ENCODE assay signal across 32 mouse cellular contexts in the genomic region with DNA sequence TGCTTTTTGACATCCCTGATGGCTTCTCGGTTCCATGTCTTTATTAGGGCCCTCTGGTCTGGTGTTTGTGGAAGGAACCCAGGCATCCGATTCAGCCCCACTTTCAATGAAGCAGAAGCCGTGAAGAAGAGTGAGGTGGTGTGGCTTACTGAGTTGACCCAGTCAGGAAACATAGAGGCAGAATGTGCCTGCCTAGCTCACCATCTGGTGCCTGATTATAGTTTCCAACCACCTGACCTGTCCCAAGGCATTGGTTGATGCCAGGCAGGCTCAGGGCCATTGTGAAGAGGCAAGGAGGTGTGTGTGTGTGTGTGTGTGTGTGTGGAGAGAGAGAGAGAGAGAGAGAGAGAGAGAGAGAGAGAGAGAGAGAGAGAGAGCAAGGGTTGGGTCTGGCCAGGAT. TPM values are rescaled to one million over a fixed set of nuclear protein-coding genes. Genes with fewer than 3 reads are reported as not detected.
DNase-seq lines count a peak whose midpoint lies in the region; ATAC-seq and TF ChIP-seq lines count a peak whose summit lies in the region.
"Had no signal": no experiment of that assay in that cellular context is flagged by ENCODE, and none has a peak within 500 bp of the region (broad histone marks: within the 10 kb centered on the region; RNA-seq: fewer than 3 reads in every experiment).

No protein-coding gene starts in this region.

- no peak overlapping the region for H3K27ac ChIP-seq in midbrain, postnatal 0 days (ENCODE audit: low read depth, low read length)
- H3K27ac ChIP-seq in midbrain, embryonic 15.5 days: no peak overlapping the region
- H3K27ac ChIP-seq: embryonic facial prominence, embryonic 12.5 days; forebrain, embryonic 15.5 days; heart, adult 2 months; hindbrain, embryonic 13.5 days; kidney, postnatal 0 days; liver, embryonic 15.5 days had no signal

- no peak for TF ChIP-seq CTCF in midbrain, postnatal 0 days (IDR thresholded peaks at IDR 0.05)

- no peak overlapping the region for H3K4me2 ChIP-seq in midbrain, postnatal 0 days (ENCODE audit: low read depth, low read length, poor library complexity, severe bottlenecking)
- H3K4me2 ChIP-seq in midbrain, embryonic 15.5 days: no peak overlapping the region
- H3K4me2 ChIP-seq: embryonic facial prominence, embryonic 12.5 days; forebrain, embryonic 15.5 days; heart, embryonic 12.5 days; hindbrain, embryonic 13.5 days; liver, embryonic 15.5 days; lung, embryonic 14.5 days; midbrain, embryonic 11.5 days had no signal

- no peaks in the 10 kb centered on the region for H3K27me3 ChIP-seq in midbrain, postnatal 0 days (ENCODE audit: insufficient read depth, low read length)
- H3K27me3 ChIP-seq in midbrain, embryonic 15.5 days (replicated peaks): no peaks in the 10 kb centered on the region
- H3K27me3 ChIP-seq: embryonic facial prominence, embryonic 12.5 days; forebrain, embryonic 15.5 days; hindbrain, embryonic 13.5 days; liver, embryonic 15.5 days had no signal

- no peak overlapping the region for H3K4me3 ChIP-seq in midbrain, postnatal 0 days (ENCODE audit: low read depth, low read length)
- no peak overlapping the region for H3K4me3 ChIP-seq in midbrain, embryonic 15.5 days
- H3K4me3 ChIP-seq: embryonic facial prominence, embryonic 12.5 days; forebrain, embryonic 15.5 days; heart, adult 2 months; heart, embryonic 12.5 days; hindbrain, embryonic 13.5 days; liver, embryonic 15.5 days had no signal

- H3K9ac ChIP-seq in midbrain, postnatal 0 days (replicated peaks; ENCODE audit: low read length, poor library complexity, severe bottlenecking): no peak overlapping the region
- H3K9ac ChIP-seq in midbrain, embryonic 15.5 days: no peak overlapping the region
- H3K9ac ChIP-seq: embryonic facial prominence, embryonic 12.5 days; forebrain, embryonic 15.5 days; heart, embryonic 12.5 days; hindbrain, embryonic 13.5 days; liver, embryonic 15.5 days; lung, embryonic 14.5 days had no signal

- no peaks in the 10 kb centered on the region for H3K4me1 ChIP-seq in midbrain, postnatal 0 days (ENCODE audit: insufficient read depth, low read length)
- H3K4me1 ChIP-seq in midbrain, embryonic 15.5 days: no peaks in the 10 kb centered on the region
- H3K4me1 ChIP-seq: embryonic facial prominence, embryonic 12.5 days; hindbrain, embryonic 13.5 days; liver, embryonic 15.5 days had no signal

- H3K36me3 ChIP-seq in midbrain, postnatal 0 days (ENCODE audit: insufficient read depth, low read length): no peaks in the 10 kb centered on the region
- H3K36me3 ChIP-seq in midbrain, embryonic 15.5 days (replicated peaks): no peaks in the 10 kb centered on the region
- H3K36me3 ChIP-seq: embryonic facial prominence, embryonic 12.5 days; forebrain, embryonic 15.5 days; heart, embryonic 12.5 days; hindbrain, embryonic 13.5 days; liver, embryonic 15.5 days had no signal

- H3K9me3 ChIP-seq in midbrain, postnatal 0 days (ENCODE audit: low read length): no peaks in the 10 kb centered on the region
- H3K9me3 ChIP-seq in midbrain, embryonic 15.5 days: no peaks in the 10 kb centered on the region
- H3K9me3 ChIP-seq: embryonic facial prominence, embryonic 12.5 days; forebrain, embryonic 15.5 days; heart, embryonic 12.5 days; hindbrain, embryonic 13.5 days; liver, embryonic 15.5 days had no signal

- DNase-seq in midbrain, postnatal 0 days (ENCODE audit: low spot score): peak; percentile 38
- DNase-seq in cerebellum, adult 11-12 months: peak; percentile 79
- peak; percentile 82 for DNase-seq in cerebellum, adult 9-11 months
- DNase-seq in urinary bladder, adult 18-20 months (ENCODE audit: low spot score in 2 of 2): no peak
- DNase-seq in c-Kit-positive CD71-positive TER-119-positive erythroid progenitor cells, embryonic 14.5 days (ENCODE audit: low spot score): no peak
- DNase-seq: adrenal gland, postnatal 25 days; embryo, embryonic 11 days; heart, adult 2 months; heart, postnatal 4 days; kidney, adult 2 months; kidney, postnatal 4 days; layer of hippocampus, postnatal 36 days; liver; lung, embryonic 14.5 days had no signal

- 80% methylated on average over 3 of the region's 3 CpGs for WGBS in midbrain, postnatal 0 days
- WGBS in midbrain, embryonic 15.5 days: 87% methylated on average over 3 of the region's 3 CpGs

- ATAC-seq in midbrain, postnatal 0 days (ENCODE audit: low FRiP score): no peak
- ATAC-seq in midbrain, embryonic 15.5 days (replicated peaks): no peak
- ATAC-seq in inflammation-experienced regulatory T-cells, adult 6 months: no peak
- ATAC-seq: CD4-positive, CD25-positive, alpha-beta regulatory T cell, adult 4 months; forebrain, embryonic 15.5 days had no signal

RNA-seq across cellular contexts. Expression of a gene that starts 23.8 kb away (rescaled TPM):
- 0.66 and 1.6 TPM in 2 replicates for total RNA-seq in midbrain, postnatal 0 days (2014; rRNA removed)
- 1.00 and 1.0 TPM in 2 replicates for polyA plus RNA-seq in midbrain, postnatal 0 days (2015; fragmentation: Nextera tagmentation; extraction: Ambion mirVana)
- 0.75 and 1.4 TPM in 2 replicates for polyA plus RNA-seq in midbrain, embryonic 15.5 days (2015; fragmentation: Nextera tagmentation; extraction: Ambion mirVana)
- not detected for polyA plus RNA-seq in inflammation-experienced regulatory T-cells, adult 6 months (2017; shearing (Covaris generic))
- total RNA-seq: megakaryocyte progenitor cell, adult 5-6 weeks; monocyte, adult 5-6 weeks had no signal
- polyA plus RNA-seq: heart, postnatal 0 days; limb, embryonic 11.5 days; liver, embryonic 15.5 days had no signal

RNA-seq across cellular contexts. Expression of a gene that starts 33.4 kb away (rescaled TPM):
- total RNA-seq in midbrain, postnatal 0 days (2014; rRNA removed): 0.55 TPM in 1 of 2 replicates, not detected in the other
- 0.13 and 0.63 TPM in 2 replicates for polyA plus RNA-seq in midbrain, postnatal 0 days (2015; fragmentation: Nextera tagmentation; extraction: Ambion mirVana)
- polyA plus RNA-seq in midbrain, embryonic 15.5 days (2015; fragmentation: Nextera tagmentation; extraction: Ambion mirVana): 0.36 and 0.48 TPM in 2 replicates
- not detected for polyA plus RNA-seq in inflammation-experienced regulatory T-cells, adult 6 months (2017; shearing (Covaris generic))
- total RNA-seq: adrenal gland, adult 18-20 months; gastrocnemius, adult 8-10 months; gastrocnemius, postnatal 4 days; heart, adult 2 months; heart, postnatal 4 days; megakaryocyte progenitor cell, adult 5-6 weeks; monocyte, adult 5-6 weeks had no signal
- polyA plus RNA-seq: CD4-positive, CD25-positive, alpha-beta regulatory T cell, adult 4 months; heart, embryonic 12.5 days; heart, postnatal 0 days; kidney, adult 2 months; kidney, postnatal 0 days; limb, embryonic 11.5 days; lung, embryonic 14.5 days; urinary bladder, adult 2 months had no signal

RNA-seq across cellular contexts. Expression of a gene that starts 43.4 kb away (rescaled TPM):
- 2.7 and 4.0 TPM in 2 replicates for total RNA-seq in midbrain, postnatal 0 days (2014; rRNA removed)
- 6.9 and 7.5 TPM in 2 replicates for polyA plus RNA-seq in midbrain, postnatal 0 days (2015; fragmentation: Nextera tagmentation; extraction: Ambion mirVana)
- polyA plus RNA-seq in midbrain, embryonic 15.5 days (2015; fragmentation: Nextera tagmentation; extraction: Ambion mirVana): 7.6 and 9.6 TPM in 2 replicates
- 1 to 10 TPM in 1 of 3 experiments, under 1 TPM in 2; 0.86 to 4.5 (median 0.91) TPM for polyA plus RNA-seq in inflammation-experienced regulatory T-cells, adult 6 months (2017; shearing (Covaris generic))

Comparison
In these comparisons a context has a peak if more than half of its experiments do, and no peak if none do; other contexts are left out.
1. DNase-seq: peak in midbrain, postnatal 0 days (single experiment), cerebellum, adult 11-12 months (single experiment) and cerebellum, adult 9-11 months (single experiment); none in urinary bladder, adult 18-20 months (0 of 2) and c-Kit-positive CD71-positive TER-119-positive erythroid progenitor cells, embryonic 14.5 days (single experiment).